Mouse (Mus musculus): Measurements from ENCODE around the gene Plekhg1.

Plekhg1 gene

DNA sequence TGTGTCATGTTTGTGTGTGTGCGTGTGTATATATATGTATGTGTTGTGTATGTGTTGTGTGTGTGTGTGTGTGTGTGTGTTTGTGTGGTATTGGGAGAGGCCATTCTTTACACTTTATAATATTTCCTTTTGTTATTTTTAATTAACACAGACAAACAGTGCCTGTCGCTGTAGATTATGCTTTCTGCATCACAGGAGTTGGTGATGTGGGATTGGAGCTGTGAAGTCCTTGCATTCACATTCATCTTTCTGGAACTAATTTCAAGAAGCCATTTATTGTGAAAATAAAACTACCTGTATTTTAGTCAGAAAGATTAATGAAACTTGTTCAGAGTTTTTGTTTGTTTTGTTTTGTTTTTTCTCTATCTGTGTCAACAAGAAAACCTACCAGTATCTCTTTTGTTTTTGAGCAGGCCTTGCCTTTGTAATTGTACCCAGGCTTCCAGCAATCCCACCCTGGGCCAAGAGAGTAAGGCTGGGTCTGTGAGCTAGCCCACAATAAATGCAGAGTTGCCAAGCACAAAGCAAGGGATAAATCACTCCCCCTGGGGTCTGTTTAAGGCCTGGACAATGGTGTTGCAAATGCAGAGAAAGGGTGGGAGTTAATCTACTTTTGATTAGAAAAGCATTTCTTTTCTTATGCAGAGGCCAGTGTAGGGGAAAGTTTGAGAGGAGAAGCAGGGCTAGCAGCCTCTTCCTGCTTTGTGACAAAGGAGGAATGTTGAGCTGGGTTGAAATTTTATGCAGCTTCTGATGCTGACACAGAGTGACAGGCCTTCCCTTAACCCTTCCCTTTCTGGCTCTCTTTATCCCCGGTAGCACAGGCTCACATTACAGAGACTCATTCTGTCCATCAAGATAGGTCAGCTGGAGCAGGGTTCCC lies 151.5 kb downstream of the Plekhg1 start:
- DNase-seq, result no peak

- DNase-seq, result no peak
Measured at GRCm38 (mm10) chr10:3892368-3892767, 152.2 kb downstream of the Plekhg1 start.

DNA sequence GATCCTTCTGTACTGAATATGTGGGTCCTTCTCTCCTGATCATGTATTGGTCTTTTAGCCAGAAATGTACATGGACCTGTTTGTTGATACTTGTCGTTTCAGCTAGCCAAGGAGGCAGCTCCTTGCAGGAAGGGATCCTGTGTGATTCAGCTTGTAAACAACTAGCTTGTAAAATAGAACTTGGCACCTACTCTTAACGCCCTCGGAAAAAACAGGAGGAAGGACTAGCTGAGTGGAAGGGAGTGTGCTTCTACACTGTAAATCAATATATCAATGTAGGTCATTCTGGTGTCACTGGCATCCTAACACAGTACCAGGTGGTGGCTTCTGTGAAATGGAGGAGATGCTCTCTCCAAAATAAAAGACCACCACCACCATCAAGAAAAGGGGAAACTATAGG lies 157.9 kb downstream of the Plekhg1 start:
- no peak for DNase-seq

- peak in 1 of 2 experiments; percentile 23 for DNase-seq
Measured at GRCm38 (mm10) chr10:3900416-3900956, 160.3 kb downstream of the Plekhg1 start.

- DNase-seq, result no peak
Measured at GRCm38 (mm10) chr10:3905747-3906146, 165.6 kb downstream of the Plekhg1 start.

DNA sequence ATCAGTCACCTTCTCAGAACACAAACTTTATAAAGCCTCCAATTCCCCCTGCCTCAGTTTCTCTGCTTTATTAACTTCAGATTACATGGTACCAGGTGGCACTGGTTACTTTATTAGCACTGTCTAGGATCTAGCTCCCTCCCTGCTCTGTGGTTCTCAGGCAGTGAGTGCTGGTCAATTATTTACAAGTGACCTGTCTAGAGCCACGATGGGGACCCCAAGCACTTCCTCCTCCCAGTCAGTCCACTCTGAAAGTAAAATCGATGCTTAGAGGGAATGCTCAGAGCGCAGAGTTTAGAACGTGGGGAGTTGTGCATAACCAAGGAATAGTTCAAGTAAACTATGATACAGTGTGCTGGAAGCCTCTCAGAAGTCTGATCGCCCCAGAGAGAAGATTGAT lies 173.9 kb downstream of the Plekhg1 start:
- DNase-seq, result no peak

DNA sequence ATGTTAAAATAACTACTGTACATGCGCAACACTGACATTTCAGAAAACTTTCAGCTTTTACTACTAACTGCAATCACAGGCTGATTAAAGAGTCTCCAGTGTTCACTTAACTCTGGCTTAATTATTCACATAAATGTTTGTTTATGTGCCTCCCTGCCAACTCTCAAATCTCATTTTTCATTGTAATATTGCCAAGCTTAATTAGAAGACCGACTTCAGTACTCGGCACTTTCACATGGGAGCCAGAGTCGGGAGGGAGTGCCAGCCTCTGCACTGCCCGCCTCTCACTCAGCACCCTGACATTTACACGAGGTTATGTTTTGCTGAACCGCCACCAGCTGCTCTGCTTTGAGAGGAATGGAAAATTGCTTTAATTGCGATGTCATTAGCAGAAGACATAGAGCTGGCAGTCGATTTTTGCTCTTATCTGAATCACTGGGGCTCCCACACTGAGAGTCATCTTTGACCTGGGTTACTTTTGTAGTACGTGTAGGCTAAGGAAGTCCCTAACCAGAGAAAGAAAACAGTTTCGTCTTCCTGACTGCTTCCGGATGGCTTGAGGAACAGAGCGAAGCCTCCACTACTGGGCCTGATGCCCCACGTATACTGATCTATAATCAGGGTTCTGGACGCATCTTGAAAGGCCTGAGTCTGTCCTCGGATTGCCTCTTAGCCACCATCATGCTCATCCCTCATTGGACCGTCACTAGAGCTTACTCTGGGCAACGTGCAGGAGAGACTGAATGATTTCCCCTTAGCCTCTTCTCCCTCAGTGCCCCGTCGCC lies 180.4 kb downstream of the Plekhg1 start:
- DNase-seq, result peak; percentile 24 to 30

GRCm38 (mm10) chr10:3928008-3928545 lies 187.9 kb downstream of the Plekhg1 start:
- DNase-seq, result no peak

DNA sequence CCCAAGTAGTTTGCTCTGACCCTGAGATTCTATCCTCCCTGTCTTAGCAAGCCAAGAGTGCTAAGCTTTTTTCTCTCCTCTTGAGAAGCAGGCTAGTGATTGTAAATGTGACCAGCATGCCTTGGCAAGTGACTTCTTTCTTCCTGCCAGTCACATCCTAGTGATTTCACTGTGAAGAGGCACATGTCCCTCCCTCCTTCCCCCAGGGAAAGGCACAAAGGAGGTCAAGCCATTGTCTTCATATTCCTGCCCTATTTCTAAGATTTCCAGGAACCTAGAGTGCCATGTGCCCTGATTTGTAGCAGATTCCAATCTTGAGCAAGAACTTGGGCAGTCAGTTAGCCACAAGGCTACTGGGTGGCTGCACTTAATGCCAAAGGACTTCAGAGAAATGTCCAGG lies 191.7 kb downstream of the Plekhg1 start:
- no peak for DNase-seq

- no peak for DNase-seq
Measured at GRCm38 (mm10) chr10:3933311-3933940, 193.3 kb downstream of the Plekhg1 start.

- no peak for DNase-seq
Measured at GRCm38 (mm10) chr10:3936864-3937263, 196.7 kb downstream of the Plekhg1 start.

- no peak for DNase-seq
Measured at GRCm38 (mm10) chr10:3939895-3940595, 199.9 kb downstream of the Plekhg1 start.

- DNase-seq, result no peak
Measured at GRCm38 (mm10) chr10:3940596-3940975, 200.4 kb downstream of the Plekhg1 start.

DNA sequence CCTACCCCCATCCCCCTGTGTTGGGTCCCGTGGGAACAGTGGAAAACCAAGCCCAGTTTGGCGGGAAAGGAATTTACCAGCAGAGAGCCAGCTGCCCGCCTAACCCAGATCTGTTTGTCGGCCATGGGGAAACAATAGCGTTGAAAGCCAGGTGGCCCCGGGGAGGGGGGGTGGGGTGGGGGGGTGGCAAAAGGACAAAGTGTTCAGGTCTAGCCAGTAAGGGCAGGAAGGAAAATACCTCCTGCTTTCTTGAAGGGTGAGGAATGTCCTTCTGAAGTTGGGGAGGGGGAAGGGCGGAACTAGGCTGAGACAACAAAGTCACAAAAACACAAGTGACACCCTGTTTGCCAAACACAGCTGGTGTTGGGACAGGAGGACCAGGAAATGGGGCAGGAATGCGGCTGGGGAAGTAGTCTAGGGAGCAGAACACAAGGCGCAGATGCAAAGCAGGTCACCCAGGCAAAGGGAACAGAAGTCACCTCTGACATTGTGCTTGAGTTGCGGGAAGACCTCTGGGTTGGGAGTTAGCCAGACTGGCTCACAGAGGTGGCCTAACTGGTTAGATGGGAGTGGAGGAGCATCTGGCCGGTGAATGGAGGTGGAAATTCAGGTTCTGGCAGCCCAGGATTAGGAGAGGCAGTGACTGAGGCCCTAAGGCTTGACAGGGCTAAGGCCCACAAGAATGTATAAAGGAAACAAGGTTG lies 201.0 kb downstream of the Plekhg1 start:
- DNase-seq, result peak; percentile 44 to 57

- DNase-seq, result no peak
Measured at GRCm38 (mm10) chr10:3942289-3942688, 202.1 kb downstream of the Plekhg1 start.

DNA sequence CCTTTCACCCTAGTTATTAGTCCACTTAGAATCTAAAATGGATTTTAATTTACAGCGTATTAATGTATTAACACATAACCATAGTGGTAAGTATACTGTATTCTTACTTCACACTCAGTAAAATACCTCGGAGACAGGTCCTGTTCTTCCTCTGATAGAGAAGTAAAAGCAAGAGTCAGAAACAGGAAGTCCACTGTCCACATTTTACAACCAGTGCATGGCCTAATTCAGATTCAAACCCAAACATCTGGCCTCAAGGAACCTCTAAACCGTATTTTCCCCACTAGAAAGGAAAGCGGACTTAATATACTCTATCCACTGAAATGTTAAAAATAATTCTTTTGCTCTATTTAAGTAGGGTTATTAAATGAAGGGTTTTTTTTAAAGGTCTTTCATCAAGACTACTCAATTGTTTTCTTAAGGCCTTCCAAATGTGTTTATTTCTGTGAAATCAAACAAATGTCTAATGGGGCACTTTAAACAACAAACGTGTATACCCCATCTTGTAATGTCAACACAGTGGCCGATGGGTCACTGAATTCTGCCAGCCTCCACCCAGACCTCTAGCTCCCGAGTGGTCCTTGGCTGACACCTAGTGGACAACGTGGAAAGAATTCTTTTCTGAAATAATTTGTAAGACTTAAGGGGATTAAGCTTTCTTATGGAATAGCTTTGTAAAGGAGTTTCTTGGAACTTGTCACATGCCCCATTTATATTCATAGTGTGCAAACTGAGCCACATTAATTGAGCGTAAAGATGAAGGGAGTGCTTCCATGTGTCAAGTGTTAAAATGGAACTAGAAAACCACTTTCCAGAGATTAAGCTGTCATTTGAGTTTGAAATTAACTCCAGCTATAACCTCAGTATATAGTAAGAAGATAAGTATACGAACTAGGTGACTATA lies 203.6 kb downstream of the Plekhg1 start:
- DNase-seq, result peak; percentile 79 to 82

- DNase-seq, result no peak
Measured at GRCm38 (mm10) chr10:3946871-3947270, 206.7 kb downstream of the Plekhg1 start.

GRCm38 (mm10) chr10:3947346-3947745 lies 207.2 kb downstream of the Plekhg1 start:
- DNase-seq, result no peak

DNA sequence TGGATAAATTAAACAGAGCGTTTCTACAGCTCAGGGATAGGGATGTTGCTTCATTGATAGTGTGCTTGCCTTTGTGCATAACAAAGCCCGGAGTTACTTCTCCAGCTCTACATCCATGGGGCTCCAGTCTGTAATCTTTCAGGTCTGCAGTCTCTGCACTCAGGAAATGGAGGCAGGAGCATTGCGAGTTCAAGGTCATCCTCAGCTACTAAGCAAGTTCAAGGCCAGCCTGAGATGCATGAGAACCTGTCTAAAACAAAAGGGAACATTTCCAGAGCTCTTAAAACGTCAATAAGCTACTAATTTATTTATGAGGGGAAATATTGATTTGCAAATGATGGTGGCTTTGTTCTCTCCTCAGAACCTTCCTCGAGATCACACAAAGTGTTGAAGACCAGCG lies 209.1 kb downstream of the Plekhg1 start:
- DNase-seq, result no peak

- DNase-seq, result no peak
Measured at GRCm38 (mm10) chr10:3956471-3956870, 216.3 kb downstream of the Plekhg1 start.
